Mouse (Mus musculus): ENCODE measurements around the gene Akna. TPM values are rescaled to one million over a fixed set of nuclear protein-coding genes. Genes with fewer than 3 reads are reported as not detected.

Gene Akna
- polyA plus RNA-seq, 1 experiment from 2014 or later = 5.2 TPM

DNA sequence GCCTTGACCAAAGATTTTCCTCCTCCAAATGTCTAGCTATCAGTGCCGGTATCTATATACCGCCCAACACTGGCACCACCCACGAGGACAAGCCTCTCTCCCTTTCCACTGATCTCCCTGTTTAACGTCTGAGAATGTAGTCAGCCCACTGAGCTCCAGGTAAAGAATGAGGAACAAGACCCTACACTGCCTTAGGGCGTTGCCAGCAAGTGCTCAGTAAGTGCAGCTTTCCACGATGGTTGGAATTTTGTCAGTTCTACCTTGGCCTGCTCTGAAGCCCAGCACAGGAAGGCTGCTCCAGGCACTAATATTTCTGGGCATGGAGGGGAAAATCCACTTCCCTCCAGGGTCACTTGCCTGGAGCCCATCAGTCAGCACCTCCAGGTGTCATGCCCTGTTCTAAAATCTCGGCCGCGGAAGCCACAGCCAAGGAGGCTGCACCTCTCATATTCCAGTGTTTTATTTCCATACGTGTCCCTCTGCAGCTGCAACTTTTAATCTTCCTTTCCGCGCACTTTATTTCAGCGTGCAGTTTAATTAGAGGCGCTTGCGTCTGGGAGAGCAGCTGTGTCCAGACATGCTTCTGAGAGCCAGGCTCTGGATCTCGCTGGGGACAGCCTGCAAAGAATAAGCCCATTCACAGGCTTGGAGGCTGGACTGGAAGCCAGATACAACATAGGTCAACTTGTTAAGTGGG is 34.1 kb upstream of the Akna start:
- no peaks in the 10 kb centered on the region for H3K9me3 ChIP-seq (replicated peaks; ENCODE audit: control insufficient read depth, low read length)
- H3K4me1 ChIP-seq (ENCODE audit: control insufficient read depth, insufficient read depth, low read length) = peaks cover 6% of the 10 kb centered on the region
- H3K27ac ChIP-seq (replicated peaks; ENCODE audit: low read depth, low read length) = no peak overlapping the region
- no peak overlapping the region for H3K4me2 ChIP-seq (ENCODE audit: low read depth, low read length)
- H3K4me3 ChIP-seq (ENCODE audit: low read depth, low read length) = no peak overlapping the region
- DNase-seq (ENCODE audit: low spot score) (peak; percentile 28), ATAC-seq (replicated peaks; ENCODE audit: insufficient number of reproducible peaks, low FRiP score, low TSS enrichment, low read depth) (no peak)
- 59% methylated on average over 16 of the region's 16 CpGs for WGBS
- no peak overlapping the region for H3K9ac ChIP-seq (replicated peaks; ENCODE audit: low read length)
- H3K36me3 ChIP-seq (replicated peaks; ENCODE audit: control insufficient read depth, insufficient read depth, low read depth, low read length) = no peaks in the 10 kb centered on the region
- no peaks in the 10 kb centered on the region for H3K27me3 ChIP-seq (ENCODE audit: control insufficient read depth, insufficient read depth, low read length)

- H3K9me3 ChIP-seq (replicated peaks; ENCODE audit: control insufficient read depth, low read length) = no peaks in the 10 kb centered on the region
- no peak overlapping the region for H3K9ac ChIP-seq (replicated peaks; ENCODE audit: low read length)
- ATAC-seq (replicated peaks; ENCODE audit: insufficient number of reproducible peaks, low FRiP score, low TSS enrichment, low read depth) (no peak), DNase-seq (ENCODE audit: low spot score) (no peak)
- 68% methylated on average over 9 of the region's 9 CpGs for WGBS
- H3K4me1 ChIP-seq (ENCODE audit: control insufficient read depth, insufficient read depth, low read length) = peaks cover 6% of the 10 kb centered on the region
- H3K27ac ChIP-seq (replicated peaks; ENCODE audit: low read depth, low read length) = no peak overlapping the region
- H3K36me3 ChIP-seq (replicated peaks; ENCODE audit: control insufficient read depth, insufficient read depth, low read depth, low read length) = no peaks in the 10 kb centered on the region
- H3K4me2 ChIP-seq (ENCODE audit: low read depth, low read length) = no peak overlapping the region
- no peak overlapping the region for H3K4me3 ChIP-seq (ENCODE audit: low read depth, low read length)
- H3K27me3 ChIP-seq (ENCODE audit: control insufficient read depth, insufficient read depth, low read length) = no peaks in the 10 kb centered on the region
Observed at GRCm38 (mm10) chr4:63435402-63435801, 32.2 kb upstream of the Akna start.

- Histone ChIP-seq H3K27ac (replicated peaks; ENCODE audit: low read depth, low read length) (no peak overlapping the region), H3K4me1 (ENCODE audit: control insufficient read depth, insufficient read depth, low read length) (no peaks in the 10 kb centered on the region), H3K9me3 (replicated peaks; ENCODE audit: control insufficient read depth, low read length) (no peaks in the 10 kb centered on the region), H3K36me3 (replicated peaks; ENCODE audit: control insufficient read depth, insufficient read depth, low read depth, low read length) (no peaks in the 10 kb centered on the region), H3K4me3 (ENCODE audit: low read depth, low read length) (no peak overlapping the region), H3K9ac (replicated peaks; ENCODE audit: low read length) (no peak overlapping the region), H3K4me2 (ENCODE audit: low read depth, low read length) (no peak overlapping the region), H3K27me3 (ENCODE audit: control insufficient read depth, insufficient read depth, low read length) (no peaks in the 10 kb centered on the region)
- ATAC-seq (replicated peaks; ENCODE audit: insufficient number of reproducible peaks, low FRiP score, low TSS enrichment, low read depth) (no peak), DNase-seq (ENCODE audit: low spot score) (no peak)
- 79% methylated on average over 5 of the region's 5 CpGs for WGBS
Observed at GRCm38 (mm10) chr4:63431098-63431497, 27.9 kb upstream of the Akna start.

DNA sequence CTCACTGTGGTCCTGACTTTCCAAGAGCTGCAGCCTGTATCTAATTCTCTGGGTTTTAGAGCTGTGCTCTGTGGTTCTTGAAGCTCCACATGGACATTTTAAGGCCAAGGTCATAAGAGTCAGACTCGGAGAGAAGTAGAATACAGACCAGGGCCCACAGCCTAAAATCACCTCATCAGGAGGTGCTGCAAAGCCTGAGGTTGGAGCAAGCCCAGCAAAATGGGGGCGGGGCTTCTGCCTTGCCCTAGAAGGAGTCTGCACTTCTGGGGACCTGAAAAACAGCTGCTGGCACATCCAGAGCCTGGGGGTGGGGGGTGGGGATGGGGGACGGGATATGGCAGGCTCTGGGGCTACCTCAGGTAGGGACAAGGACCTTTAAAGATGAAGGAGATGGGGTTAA is 27.2 kb upstream of the Akna start:
- DNase-seq (ENCODE audit: low spot score) = no peak
- Histone ChIP-seq H3K27ac (replicated peaks; ENCODE audit: low read depth, low read length) (no peak overlapping the region), H3K9ac (replicated peaks; ENCODE audit: low read length) (no peak overlapping the region), H3K9me3 (replicated peaks; ENCODE audit: control insufficient read depth, low read length) (no peaks in the 10 kb centered on the region), H3K27me3 (ENCODE audit: control insufficient read depth, insufficient read depth, low read length) (no peaks in the 10 kb centered on the region), H3K4me1 (ENCODE audit: control insufficient read depth, insufficient read depth, low read length) (no peaks in the 10 kb centered on the region), H3K4me2 (ENCODE audit: low read depth, low read length) (no peak overlapping the region), H3K4me3 (ENCODE audit: low read depth, low read length) (no peak overlapping the region), H3K36me3 (replicated peaks; ENCODE audit: control insufficient read depth, insufficient read depth, low read depth, low read length) (no peaks in the 10 kb centered on the region)
- no peak for ATAC-seq (replicated peaks; ENCODE audit: insufficient number of reproducible peaks, low FRiP score, low TSS enrichment, low read depth)
- WGBS = 40% methylated on average over 3 of the region's 3 CpGs

GRCm38 (mm10) chr4:63426308-63426707 is 23.2 kb upstream of the Akna start:
- no peak overlapping the region for H3K27ac ChIP-seq (replicated peaks; ENCODE audit: low read depth, low read length)
- WGBS = 58% methylated on average over 8 of the region's 8 CpGs
- H3K4me1 ChIP-seq (ENCODE audit: control insufficient read depth, insufficient read depth, low read length) = no peaks in the 10 kb centered on the region

DNA sequence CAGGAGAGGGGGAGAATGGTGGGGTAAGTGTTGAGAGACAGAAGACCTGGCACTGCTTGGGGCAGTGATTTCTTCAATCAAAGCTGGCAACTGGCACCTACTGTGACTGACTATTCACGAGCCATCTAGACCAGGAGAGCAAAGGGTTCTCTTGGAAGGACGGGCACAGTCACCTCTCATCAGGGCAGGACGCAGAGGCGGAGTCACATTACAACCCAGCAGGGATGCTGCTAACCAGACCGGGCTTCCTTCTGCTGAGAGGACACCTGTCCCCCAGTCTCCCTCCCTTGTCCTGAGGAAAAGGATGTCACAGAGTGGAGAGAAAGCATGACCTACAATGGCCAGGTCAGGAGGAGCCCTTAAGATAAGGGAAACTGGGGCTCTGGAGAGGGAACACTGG is 20.7 kb upstream of the Akna start:
- 25% methylated on average over 5 of the region's 5 CpGs for WGBS

More at GRCm38 (mm10) chr4:63426308-63426707, 23.2 kb upstream of the Akna start:
- DNase-seq (ENCODE audit: low spot score) (no peak), ATAC-seq (replicated peaks; ENCODE audit: insufficient number of reproducible peaks, low FRiP score, low TSS enrichment, low read depth) (no peak)
- H3K9me3 ChIP-seq (replicated peaks; ENCODE audit: control insufficient read depth, low read length) = no peaks in the 10 kb centered on the region
- H3K27me3 ChIP-seq (ENCODE audit: control insufficient read depth, insufficient read depth, low read length) = no peaks in the 10 kb centered on the region
- H3K9ac ChIP-seq (replicated peaks; ENCODE audit: low read length) = no peak overlapping the region
- H3K4me2 ChIP-seq (ENCODE audit: low read depth, low read length) = no peak overlapping the region
- no peak overlapping the region for H3K4me3 ChIP-seq (ENCODE audit: low read depth, low read length)
- no peaks in the 10 kb centered on the region for H3K36me3 ChIP-seq (replicated peaks; ENCODE audit: control insufficient read depth, insufficient read depth, low read depth, low read length)

GRCm38 (mm10) chr4:63423231-63423630 is 20.1 kb upstream of the Akna start:
- H3K9me3 ChIP-seq (replicated peaks; ENCODE audit: control insufficient read depth, low read length) = no peaks in the 10 kb centered on the region
- no peak overlapping the region for H3K4me3 ChIP-seq (ENCODE audit: low read depth, low read length)
- H3K4me1 ChIP-seq (ENCODE audit: control insufficient read depth, insufficient read depth, low read length) = no peaks in the 10 kb centered on the region
- ATAC-seq (replicated peaks; ENCODE audit: insufficient number of reproducible peaks, low FRiP score, low TSS enrichment, low read depth) (no peak), DNase-seq (ENCODE audit: low spot score) (no peak)
- H3K9ac ChIP-seq (replicated peaks; ENCODE audit: low read length) = no peak overlapping the region
- H3K27ac ChIP-seq (replicated peaks; ENCODE audit: low read depth, low read length) = no peak overlapping the region
- WGBS = 84% methylated on average over 1 of the region's 1 CpGs
- no peak overlapping the region for H3K4me2 ChIP-seq (ENCODE audit: low read depth, low read length)
- H3K36me3 ChIP-seq (replicated peaks; ENCODE audit: control insufficient read depth, insufficient read depth, low read depth, low read length) = no peaks in the 10 kb centered on the region
- H3K27me3 ChIP-seq (ENCODE audit: control insufficient read depth, insufficient read depth, low read length) = no peaks in the 10 kb centered on the region

More for the DNA sequence above, 20.7 kb upstream of the Akna start:
- no peak overlapping the region for H3K4me2 ChIP-seq (ENCODE audit: low read depth, low read length)
- H3K4me1 ChIP-seq (ENCODE audit: control insufficient read depth, insufficient read depth, low read length) = no peaks in the 10 kb centered on the region
- H3K9ac ChIP-seq (replicated peaks; ENCODE audit: low read length) = no peak overlapping the region
- no peaks in the 10 kb centered on the region for H3K27me3 ChIP-seq (ENCODE audit: control insufficient read depth, insufficient read depth, low read length)
- no peak for DNase-seq (ENCODE audit: low spot score)
- H3K36me3 ChIP-seq (replicated peaks; ENCODE audit: control insufficient read depth, insufficient read depth, low read depth, low read length) = no peaks in the 10 kb centered on the region
- no peaks in the 10 kb centered on the region for H3K9me3 ChIP-seq (replicated peaks; ENCODE audit: control insufficient read depth, low read length)
- H3K27ac ChIP-seq (replicated peaks; ENCODE audit: low read depth, low read length) = no peak overlapping the region
- H3K4me3 ChIP-seq (ENCODE audit: low read depth, low read length) = no peak overlapping the region
- no peak for ATAC-seq (replicated peaks; ENCODE audit: insufficient number of reproducible peaks, low FRiP score, low TSS enrichment, low read depth)

DNA sequence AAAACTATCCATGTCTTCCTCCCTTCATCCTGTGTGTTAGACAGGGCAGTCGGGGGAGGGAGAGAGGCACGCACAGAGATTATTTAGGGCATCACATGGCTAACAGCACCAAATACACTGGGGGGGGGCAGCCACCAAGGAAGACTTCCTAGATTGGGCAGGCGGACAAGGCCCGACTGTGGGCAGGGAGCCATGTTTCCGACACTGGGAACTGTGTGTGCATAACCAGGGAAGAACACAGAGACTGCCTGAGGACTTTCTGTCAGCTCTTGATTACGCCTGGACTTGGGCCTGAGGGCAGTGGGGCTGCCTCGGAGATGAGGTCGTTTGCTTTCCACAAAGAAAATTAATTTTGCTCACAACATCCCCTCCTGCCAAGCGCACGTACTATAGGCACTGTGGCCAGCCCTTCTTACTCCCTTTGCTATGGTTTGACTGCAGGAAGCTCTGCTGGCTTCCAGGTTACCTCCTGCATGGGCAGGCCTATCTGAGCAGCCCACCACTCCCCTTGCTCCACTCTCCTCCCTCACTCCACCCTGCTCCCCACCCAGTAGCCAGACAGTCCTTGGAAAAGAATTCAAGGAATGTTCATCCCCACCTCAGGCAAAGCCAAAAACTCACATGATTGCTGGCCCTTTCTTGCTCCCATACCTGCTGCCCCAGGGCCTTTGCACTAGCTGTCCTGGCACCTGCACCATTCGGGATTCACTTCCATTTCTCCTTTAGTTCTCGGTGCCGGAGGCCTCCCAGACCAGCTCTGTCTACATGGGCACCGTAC is 17.2 kb upstream of the Akna start:
- peaks cover 2% of the 10 kb centered on the region; the same call in 1 of the 2 replicates for H3K4me1 ChIP-seq (ENCODE audit: control insufficient read depth, insufficient read depth, low read length)
- 72% methylated on average over 14 of the region's 14 CpGs for WGBS
- H3K4me3 ChIP-seq (ENCODE audit: low read depth, low read length) = no peak overlapping the region
- DNase-seq (ENCODE audit: low spot score) (no peak), ATAC-seq (replicated peaks; ENCODE audit: insufficient number of reproducible peaks, low FRiP score, low TSS enrichment, low read depth) (no peak)
- no peaks in the 10 kb centered on the region for H3K36me3 ChIP-seq (replicated peaks; ENCODE audit: control insufficient read depth, insufficient read depth, low read depth, low read length)
- H3K27ac ChIP-seq (replicated peaks; ENCODE audit: low read depth, low read length) = no peak overlapping the region
- H3K27me3 ChIP-seq (ENCODE audit: control insufficient read depth, insufficient read depth, low read length) = no peaks in the 10 kb centered on the region
- H3K9me3 ChIP-seq (replicated peaks; ENCODE audit: control insufficient read depth, low read length) = no peaks in the 10 kb centered on the region
- no peak overlapping the region for H3K9ac ChIP-seq (replicated peaks; ENCODE audit: low read length)
- no peak overlapping the region for H3K4me2 ChIP-seq (ENCODE audit: low read depth, low read length)
